Mouse (Mus musculus) CD4-positive helper T cell, adult 2 months (primary cell): ENCODE results near the gene Nsdhl.
A peak's percentile ranks its signal among the peaks of the same experiment; 100 is the strongest.

Source experiments
- DNase-seq: peaks from one replicate; pipeline ENCODE4 v3.0.0-alpha.2; 2012; ENCODE audit warnings: low read depth, missing footprints, low spot score

The Nsdhl gene

GRCm38 (mm10) chrX:72917884-72918681 is at the start of gene Nsdhl, which contains the start of gene Cetn2:
Nsdhl (plus strand) TSS chrX:72918557.
Cetn2 (minus strand) TSS chrX:72918411.
- DNase-seq, result peak; percentile 92

GRCm38 (mm10) chrX:72895388-72896054 is 22.8 kb upstream of the Nsdhl start:
- no peak for DNase-seq

- DNase-seq, result no peak
These were observed 22.3 kb upstream of the Nsdhl start for GRCm38 (mm10) chrX:72896055-72896437.

- no peak for DNase-seq
These were observed 15.8 kb upstream of the Nsdhl start for GRCm38 (mm10) chrX:72902530-72902929.

GRCm38 (mm10) chrX:72907619-72908403 is 10.5 kb upstream of the Nsdhl start:
- DNase-seq, result no peak

- no peak for DNase-seq
These were observed 10.0 kb upstream of the Nsdhl start for GRCm38 (mm10) chrX:72908404-72908741.

GRCm38 (mm10) chrX:72911611-72912010 is 6.7 kb upstream of the Nsdhl start:
- DNase-seq, result no peak

GRCm38 (mm10) chrX:72918682-72919059 is 314 bp downstream of the Nsdhl start:
- DNase-seq, result no peak

GRCm38 (mm10) chrX:72921391-72921790 is 3.0 kb downstream of the Nsdhl start:
- no peak for DNase-seq

- DNase-seq, result no peak
These were observed 35.1 kb downstream of the Nsdhl start for GRCm38 (mm10) chrX:72953464-72953863.

GRCm38 (mm10) chrX:72956486-72956885 is 38.1 kb downstream of the Nsdhl start:
- DNase-seq, result no peak

GRCm38 (mm10) chrX:72960431-72960830 is 42.1 kb downstream of the Nsdhl start:
- no peak for DNase-seq

GRCm38 (mm10) chrX:72961511-72961910 is 43.2 kb downstream of the Nsdhl start:
- DNase-seq, result no peak

GRCm38 (mm10) chrX:72962743-72963142 is 44.4 kb downstream of the Nsdhl start:
- no peak for DNase-seq

GRCm38 (mm10) chrX:72982831-72983230 is 64.5 kb downstream of the Nsdhl start:
- DNase-seq, result no peak

- DNase-seq, result no peak
These were observed 67.2 kb downstream of the Nsdhl start for GRCm38 (mm10) chrX:72985607-72986006.

- peak; percentile 32 for DNase-seq
These were observed 68.6 kb downstream of the Nsdhl start, which contains the start of gene Zfp185 for GRCm38 (mm10) chrX:72986841-72987519. Zfp185 (plus strand) TSS chrX:72987339.

GRCm38 (mm10) chrX:72987520-72987905 is 69.2 kb downstream of the Nsdhl start:
- DNase-seq, result no peak

- DNase-seq, result no peak
These were observed 70.1 kb downstream of the Nsdhl start for GRCm38 (mm10) chrX:72988431-72988830.

- no peak for DNase-seq
These were observed 72.2 kb downstream of the Nsdhl start for GRCm38 (mm10) chrX:72990581-72990980.

- no peak for DNase-seq
These were observed 74.0 kb downstream of the Nsdhl start for GRCm38 (mm10) chrX:72992291-72992919.
